Mouse (Mus musculus): ENCODE data around the gene Bcl2a1b.
A peak's percentile ranks its signal among the peaks of the same experiment; 100 is the strongest.
"Not testable (repeated sequence)": the region's sequence is repeated elsewhere in the genome, so short reads cannot be mapped to it uniquely, and the experiment has no call there.

GRCm38 (mm10) chr9:89178833-89179232 lies 20.2 kb upstream of the Bcl2a1b start:
- peak; percentile 21; the same call in 1 of the 2 replicates for TF ChIP-seq CTCF (IDR thresholded peaks at IDR 0.05; ENCODE audit: borderline replicate concordance, extremely low read depth, insufficient read depth, insufficient read length)
- TF ChIP-seq POLR2A (IDR thresholded peaks at IDR 0.05; ENCODE audit: borderline replicate concordance, extremely low read depth, insufficient read depth, insufficient read length, poor library complexity, severe bottlenecking) = not testable (repeated sequence)

Data from brain, embryonic 14.5 days (tissue).